Mouse (Mus musculus): ENCODE data around the gene Rorb.

Gene Rorb

GRCm38 (mm10) chr19:19110793-19111427 is at the start of gene Rorb:
Rorb (minus strand) TSS chr19:19111196.
- peak; percentile 17 to 31 for DNase-seq

- no peak for DNase-seq
Measured at GRCm38 (mm10) chr19:19148847-19149246, 37.9 kb upstream of the Rorb start.

- DNase-seq: no peak
Measured at GRCm38 (mm10) chr19:19144447-19144846, 33.5 kb upstream of the Rorb start.

- DNase-seq: no peak
Measured at GRCm38 (mm10) chr19:19136856-19137255, 25.9 kb upstream of the Rorb start.

- DNase-seq: no peak
Measured at GRCm38 (mm10) chr19:19135838-19136237, 24.8 kb upstream of the Rorb start.

- DNase-seq: no peak
Measured at GRCm38 (mm10) chr19:19122324-19122723, 11.3 kb upstream of the Rorb start.

- DNase-seq: no peak
Measured at GRCm38 (mm10) chr19:19112180-19112579, 1.2 kb upstream of the Rorb start.

GRCm38 (mm10) chr19:19111428-19112170 is 603 bp upstream of the Rorb start:
- no peak for DNase-seq

GRCm38 (mm10) chr19:19110011-19110768 is 806 bp downstream of the Rorb start:
- no peak for DNase-seq

- DNase-seq: no peak
Measured at GRCm38 (mm10) chr19:19108596-19109381, 2.2 kb downstream of the Rorb start.

- no peak for DNase-seq
Measured at GRCm38 (mm10) chr19:19104581-19104980, 6.4 kb downstream of the Rorb start.

- DNase-seq: no peak
Measured at GRCm38 (mm10) chr19:19097149-19097548, 13.8 kb downstream of the Rorb start.

- DNase-seq: no peak
Measured at GRCm38 (mm10) chr19:19089427-19089826, 21.6 kb downstream of the Rorb start.

- DNase-seq: no peak
Measured at GRCm38 (mm10) chr19:19077880-19078279, 33.1 kb downstream of the Rorb start.

- DNase-seq: no peak
Measured at GRCm38 (mm10) chr19:19074756-19075155, 36.2 kb downstream of the Rorb start.

- no peak for DNase-seq
Measured at GRCm38 (mm10) chr19:19058710-19059398, 52.1 kb downstream of the Rorb start.

- no peak for DNase-seq
Measured at GRCm38 (mm10) chr19:19058201-19058600, 52.8 kb downstream of the Rorb start.

GRCm38 (mm10) chr19:19043138-19043537 is 67.9 kb downstream of the Rorb start:
- no peak for DNase-seq

GRCm38 (mm10) chr19:19040800-19041199 is 70.2 kb downstream of the Rorb start:
- DNase-seq: no peak

- no peak for DNase-seq
Measured at GRCm38 (mm10) chr19:19034482-19035315, 76.3 kb downstream of the Rorb start.

GRCm38 (mm10) chr19:19033974-19034373 is 77.0 kb downstream of the Rorb start:
- DNase-seq: no peak
